Mouse (Mus musculus) kidney, embryonic 16.5 days (tissue): ENCODE data around the gene Gm8122. TPM values are rescaled to one million over a fixed set of nuclear protein-coding genes. Genes with fewer than 3 reads are reported as not detected.
"Not testable (repeated sequence)": the region's sequence is repeated elsewhere in the genome, so short reads cannot be mapped to it uniquely, and the experiment has no call there.

Experiments
- ATAC-seq: fragments of 200-750 bp; cut with Nextera tagmentation; 2 replicates; pipeline ENCODE4 v1.8.0; 2017; ENCODE audit warnings: moderate TSS enrichment; ENCODE audit not compliant: low FRiP score, low TSS enrichment
- H3K27ac ChIP-seq: fragments of 300-500 bp; sonication (generic); 2 replicates; pipeline ENCODE4 v1.5.1; 2014; ENCODE audit warnings: low read length
- H3K27me3 ChIP-seq: fragments of 300-500 bp; sonication (generic); 2 replicates; pipeline ENCODE4 v1.6.1; 2014; ENCODE audit warnings: low read length, control low read depth, mixed read lengths; ENCODE audit not compliant: insufficient read depth
- H3K36me3 ChIP-seq: fragments of 300-500 bp; sonication (generic); 2 replicates; pipeline ENCODE4 v1.6.1; 2014; ENCODE audit warnings: low read length, control low read depth, mixed read lengths; ENCODE audit not compliant: insufficient read depth
- H3K4me1 ChIP-seq: fragments of 300-500 bp; sonication (generic); 2 replicates; pipeline ENCODE4 v1.6.1; 2014; ENCODE audit warnings: low read length, control low read depth, mixed read lengths; ENCODE audit not compliant: insufficient read depth
- H3K4me2 ChIP-seq: fragments of 300-500 bp; sonication (generic); replicated peaks from 2 replicates; pipeline ENCODE4 v1.6.1; 2014; ENCODE audit warnings: low read depth, low read length
- H3K4me3 ChIP-seq: fragments of 300-500 bp; sonication (generic); 2 replicates; pipeline ENCODE4 v1.5.1; 2014; ENCODE audit warnings: mild to moderate bottlenecking, low read length
- H3K9ac ChIP-seq: fragments of 300-500 bp; sonication (generic); replicated peaks from 2 replicates; pipeline ENCODE4 v1.6.1; 2014; ENCODE audit warnings: low read length
- H3K9me3 ChIP-seq: fragments of 300-500 bp; sonication (generic); 2 replicates; pipeline ENCODE4 v1.6.1; 2016; ENCODE audit warnings: low read length, control low read depth
- WGBS: fragments of 180-500 bp; shearing (Covaris S2); extraction: QIAGEN DNeasy Blood & Tissue Kit; methylation state at CpG from one replicate; pipeline ENCODE4 v1.1.7; 2014; 5-methylcytosine and 5-hydroxymethylcytosine counted together
- polyA plus RNA-seq: library from polyadenylated mRNA; unstranded; fragments of >200 nt; fragmentation: Nextera tagmentation; extraction: Ambion mirVana; gene quantifications from 2 replicates; pipeline ENCODE4 v1.2.1, GENCODE M21; 2015

Gene Gm8122
- polyA plus RNA-seq, 1 experiment from 2014 or later, result not detected

- not testable (repeated sequence) for H3K27ac ChIP-seq, H3K9ac ChIP-seq, H3K4me3 ChIP-seq, H3K9me3 ChIP-seq, H3K4me2 ChIP-seq, H3K4me1 ChIP-seq, H3K36me3 ChIP-seq, H3K27me3 ChIP-seq, ATAC-seq
- WGBS, result 87% methylated on average over 2 of the region's 4 CpGs
These were observed 23.2 kb upstream of the Gm8122 start, which contains the start of gene Gm8126 for GRCm38 (mm10) chr14:43258349-43258748. TSS of gene Gm8126 (plus strand) at chr14:43258649.

GRCm38 (mm10) chr14:43256511-43256910 lies 21.4 kb upstream of the Gm8122 start:
- WGBS, result 76% methylated on average over 1 of the region's 1 CpGs
- not testable (repeated sequence) for H3K4me1 ChIP-seq, ATAC-seq, H3K4me3 ChIP-seq, H3K9ac ChIP-seq, H3K27ac ChIP-seq, H3K4me2 ChIP-seq, H3K9me3 ChIP-seq, H3K36me3 ChIP-seq, H3K27me3 ChIP-seq

- not testable (repeated sequence) for H3K27me3 ChIP-seq, H3K9me3 ChIP-seq, H3K4me2 ChIP-seq, H3K27ac ChIP-seq, ATAC-seq, H3K9ac ChIP-seq, H3K4me3 ChIP-seq, H3K36me3 ChIP-seq, H3K4me1 ChIP-seq
- WGBS, result 33% methylated on average over 5 of the region's 6 CpGs
These were observed 15.6 kb upstream of the Gm8122 start for GRCm38 (mm10) chr14:43250549-43251253.

- H3K9me3 ChIP-seq, H3K4me3 ChIP-seq, H3K4me1 ChIP-seq, H3K27me3 ChIP-seq, H3K9ac ChIP-seq, H3K27ac ChIP-seq, H3K36me3 ChIP-seq, H3K4me2 ChIP-seq: not testable (repeated sequence)
- peak; percentile 59; the same call in 1 of the 2 replicates for ATAC-seq
- WGBS, result 6% methylated on average over 9 of the region's 12 CpGs
These were observed 14.6 kb upstream of the Gm8122 start for GRCm38 (mm10) chr14:43249611-43250170.

- H3K4me2 ChIP-seq, H3K4me1 ChIP-seq, H3K27ac ChIP-seq, H3K9ac ChIP-seq, H3K4me3 ChIP-seq, H3K27me3 ChIP-seq, H3K9me3 ChIP-seq, ATAC-seq, H3K36me3 ChIP-seq: not testable (repeated sequence)
These were observed 2.7 kb upstream of the Gm8122 start for GRCm38 (mm10) chr14:43237769-43238168.

Other genes starting within 250 kb of the Gm8122 start
- not detected in 2 replicates for gene Gm8082, start 241.7 kb downstream of the Gm8122 start, polyA plus RNA-seq
- gene Gm10376, start 219.7 kb downstream of the Gm8122 start, polyA plus RNA-seq, result not detected in 2 replicates
- gene Gm8094, start 158.7 kb downstream of the Gm8122 start, polyA plus RNA-seq, result not detected in 2 replicates
- gene Gm8104, start 134.7 kb downstream of the Gm8122 start, polyA plus RNA-seq, result 0.11 TPM in 1 of 2 replicates, not detected in the other
- gene Gm7233, start 55.4 kb downstream of the Gm8122 start, polyA plus RNA-seq, result not detected in 2 replicates
- gene Gm8126, start 23.3 kb upstream of the Gm8122 start, polyA plus RNA-seq, result not detected in 2 replicates
- not detected in 2 replicates for gene Gm9732, start 39.7 kb upstream of the Gm8122 start, polyA plus RNA-seq
- not detected in 2 replicates for gene Gm8127, start 58.5 kb upstream of the Gm8122 start, polyA plus RNA-seq
- gene 1700001F09Rik, start 112.5 kb upstream of the Gm8122 start, polyA plus RNA-seq, result not detected in 2 replicates
- gene Gm8138, start 181.0 kb upstream of the Gm8122 start, polyA plus RNA-seq, result not detected in 2 replicates